Mouse (Mus musculus) thymus, postnatal 25 days (tissue): ENCODE measurements around the gene Gm3233.
"Not testable (repeated sequence)": the region's sequence is repeated elsewhere in the genome, so short reads cannot be mapped to it uniquely, and the experiment has no call there.

Experiments used
- DNase-seq: peaks from one replicate; pipeline ENCODE4 v3.0.0; 2022

The Gm3233 gene

GRCm38 (mm10) chr10:77726186-77726585, 33.3 kb downstream of the Gm3233 start, which contains the start of gene Gm10100:
Gene Gm10100, plus strand, starts transcription at chr10:77726486.
- DNase-seq = no peak

DNA sequence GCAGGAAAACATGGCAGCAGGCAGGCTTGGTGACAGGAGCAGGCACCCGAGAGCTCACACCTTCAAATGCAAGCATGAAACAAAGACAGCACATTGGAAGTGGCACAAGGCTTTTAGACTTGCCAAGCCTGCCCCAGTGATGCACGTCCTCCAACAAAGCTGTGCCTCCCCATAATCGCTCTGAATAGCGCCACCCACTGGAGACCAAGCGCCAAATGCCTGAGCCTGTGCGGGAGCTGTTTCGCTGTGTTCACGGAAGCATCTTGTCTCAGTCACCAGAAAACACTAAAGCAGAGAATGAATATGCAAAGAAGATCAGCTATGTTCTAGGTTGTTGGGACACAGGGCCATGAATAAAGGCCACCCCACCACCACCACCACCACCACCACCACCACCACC, 34.6 kb downstream of the Gm3233 start:
- no peak for DNase-seq

GRCm38 (mm10) chr10:77720299-77720698, 39.2 kb downstream of the Gm3233 start, which contains the start of gene Krtap12-1:
Gene Krtap12-1, plus strand, starts transcription at chr10:77720599.
- DNase-seq = not testable (repeated sequence)

GRCm38 (mm10) chr10:77715507-77715906, 44.0 kb downstream of the Gm3233 start, which contains the start of gene Gm10142:
Gene Gm10142, plus strand, starts transcription at chr10:77715807.
- DNase-seq = no peak

GRCm38 (mm10) chr10:77713734-77714133, 45.7 kb downstream of the Gm3233 start:
- DNase-seq = no peak

DNA sequence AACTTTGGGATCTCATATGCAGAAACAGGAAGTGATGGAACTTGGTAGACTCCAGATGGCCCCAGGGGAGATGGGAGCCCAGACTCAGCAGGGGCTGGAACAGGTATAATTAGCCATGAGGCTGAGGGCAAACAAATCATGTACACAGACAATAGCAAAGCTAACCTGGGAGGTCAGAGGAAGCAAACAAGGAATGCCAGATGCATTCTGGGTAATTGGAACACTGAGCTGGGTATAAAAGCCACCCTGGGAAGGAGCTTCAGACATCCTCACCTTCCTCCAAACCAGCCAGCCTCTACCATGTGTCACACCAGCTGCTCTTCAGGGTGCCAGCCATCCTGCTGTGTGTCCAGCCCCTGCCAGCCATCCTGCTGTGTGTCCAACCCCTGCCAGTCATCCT, 48.3 kb downstream of the Gm3233 start, which contains the start of gene Gm10024:
Gm10024 (plus strand) TSS at position 301 of the 400 bp plus-strand sequence.
- DNase-seq = not testable (repeated sequence)

GRCm38 (mm10) chr10:77709831-77710230, 49.7 kb downstream of the Gm3233 start:
- DNase-seq = no peak
